Mouse (Mus musculus): ENCODE results near the gene Atg16l2. TPM values are rescaled to one million over a fixed set of nuclear protein-coding genes. Genes with fewer than 3 reads are reported as not detected.

Gene Atg16l2
- total RNA-seq, 2 experiments from 2014 or later = 67.5 to 67.8 TPM

DNA sequence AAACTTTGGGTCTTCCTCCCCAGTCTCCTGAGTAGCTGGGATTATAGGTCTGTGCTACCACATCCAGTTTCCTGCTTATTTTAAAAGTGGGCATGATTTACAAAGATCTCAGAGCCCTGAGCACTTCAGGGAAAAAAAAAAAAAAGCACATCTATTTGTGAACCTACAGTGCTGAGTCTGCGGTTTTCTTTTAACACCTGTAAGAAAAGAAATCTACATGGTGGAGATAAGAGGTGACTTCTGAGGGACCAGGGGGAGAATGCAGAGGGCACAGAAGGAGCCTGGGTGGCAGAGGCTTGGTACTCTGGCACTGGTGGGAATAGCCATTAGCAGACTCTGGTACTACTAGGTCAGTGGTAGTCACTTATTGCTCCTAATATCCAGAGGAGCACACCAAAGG, 17.7 kb upstream of the Atg16l2 start:
- intact Hi-C loops (cut with DNase I) = no loop called here
- H3K4me3 ChIP-seq = no peak overlapping the region
- no peak for TF ChIP-seq CTCF (IDR thresholded peaks at IDR 0.05)

DNA sequence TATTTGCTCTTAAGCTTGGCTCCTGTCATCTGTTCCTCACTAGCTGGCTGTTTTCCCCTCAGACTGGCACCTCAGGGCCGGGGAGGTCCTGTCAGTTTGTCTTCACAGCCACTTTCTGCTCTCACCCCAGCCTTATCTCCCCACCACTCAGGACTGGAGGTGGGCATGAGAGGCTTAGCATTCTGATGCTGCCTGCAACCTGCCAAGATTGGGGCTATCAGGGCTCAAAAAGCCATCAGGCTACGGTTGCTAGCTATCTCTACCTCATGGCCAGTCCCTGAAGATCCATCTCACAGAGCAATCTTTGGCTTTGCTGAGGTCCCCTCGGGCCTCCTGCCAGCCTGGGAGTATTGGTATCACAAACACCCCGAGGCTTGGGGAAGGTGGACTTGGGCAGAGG, 16.8 kb upstream of the Atg16l2 start:
- TF ChIP-seq CTCF (IDR thresholded peaks at IDR 0.05) = no peak
- no peak for DNase-seq (ENCODE audit: extremely low spot score in 1 of 2, low spot score in 2 of 2)
- H3K27ac ChIP-seq = no peak overlapping the region
- no peak overlapping the region for H3K4me3 ChIP-seq
- intact Hi-C loops (cut with DNase I) = no loop called here

More for the DNA sequence above, 17.7 kb upstream of the Atg16l2 start:
- no peak overlapping the region for H3K27ac ChIP-seq
- DNase-seq (ENCODE audit: extremely low spot score in 1 of 2, low spot score in 2 of 2) = no peak

DNA sequence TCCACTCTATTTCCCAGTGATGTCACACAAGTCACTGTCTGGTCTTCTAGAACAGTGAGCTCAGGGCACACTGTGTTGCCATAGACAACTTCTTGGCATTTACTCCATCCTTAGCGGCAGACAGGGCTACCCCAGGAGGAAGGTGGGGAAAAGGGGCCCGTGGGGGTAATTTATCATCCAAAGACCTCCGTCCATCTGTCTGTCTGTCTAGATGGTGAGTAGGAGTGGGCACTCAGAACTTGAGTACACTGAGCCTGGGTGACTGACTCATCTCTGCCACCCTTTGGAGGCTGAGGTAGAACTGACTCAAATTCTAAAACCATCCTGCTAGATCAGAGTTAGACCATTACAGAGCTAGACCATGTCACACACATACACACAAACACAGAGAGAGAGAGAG, 15.0 kb upstream of the Atg16l2 start, which contains the start of gene Stard10:
Stard10 (plus strand) TSS at position 73 of the 400 bp plus-strand sequence.
- no peak for DNase-seq (ENCODE audit: extremely low spot score in 1 of 2, low spot score in 2 of 2)
- intact Hi-C loops (cut with DNase I) = no loop called here
- no peak for TF ChIP-seq CTCF (IDR thresholded peaks at IDR 0.05)

DNA sequence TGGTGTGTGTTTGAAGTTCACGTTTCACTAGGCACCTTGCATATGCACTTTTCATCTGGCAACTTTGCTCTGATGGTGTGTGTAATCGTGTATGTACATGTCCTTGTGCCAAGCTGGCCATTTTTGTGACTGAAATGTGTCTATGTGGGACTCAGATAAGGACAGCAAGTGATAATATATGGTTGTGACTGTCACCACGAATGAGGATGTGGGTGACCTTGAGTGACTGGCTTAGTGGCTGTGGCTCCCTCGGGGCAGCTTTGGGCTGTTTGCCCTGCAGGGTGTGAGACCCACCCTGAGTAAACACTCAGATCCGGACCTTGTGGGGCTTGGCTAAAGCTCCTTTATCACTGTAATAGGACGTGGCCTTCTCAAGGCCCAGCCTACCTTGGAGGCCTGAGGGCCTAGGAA, 14.5 kb upstream of the Atg16l2 start:
- no peak for DNase-seq (ENCODE audit: extremely low spot score in 1 of 2, low spot score in 2 of 2)
- Histone ChIP-seq H3K27ac (no peak overlapping the region), H3K4me3 (no peak overlapping the region)
- TF ChIP-seq CTCF (IDR thresholded peaks at IDR 0.05) = no peak
- intact Hi-C loops (cut with DNase I) = no loop called here

More for the DNA sequence above, 15.0 kb upstream of the Atg16l2 start, which contains the start of gene Stard10:
- H3K27ac ChIP-seq = no peak within 1 kb of the TSS
- H3K4me3 ChIP-seq = no peak within 1 kb of the TSS

DNA sequence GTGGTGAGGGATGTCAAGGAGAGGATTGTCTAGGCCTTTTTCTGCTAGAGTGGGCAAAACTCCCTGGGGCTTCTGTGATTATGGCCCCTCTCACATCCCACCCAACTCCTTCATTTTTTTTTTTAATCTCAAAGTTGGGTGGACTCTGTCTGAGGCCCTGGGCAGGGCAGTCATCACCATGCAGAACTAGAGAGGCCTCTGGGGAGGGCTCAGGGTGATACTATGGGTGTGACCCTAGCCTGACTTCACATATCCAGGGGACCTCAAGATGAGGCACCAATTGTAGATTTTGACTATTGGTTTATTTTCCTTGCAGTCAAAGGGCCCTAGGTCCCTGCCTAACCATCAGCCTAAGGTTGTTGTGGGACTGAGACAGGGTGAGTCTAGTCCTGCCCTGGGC, 13.6 kb upstream of the Atg16l2 start:
- Histone ChIP-seq H3K27ac (peak overlapping the region; percentile 92; the same call in 1 of the 2 replicates), H3K4me3 (no peak overlapping the region)
- DNase-seq (ENCODE audit: extremely low spot score in 1 of 2, low spot score in 2 of 2) = no peak
- TF ChIP-seq CTCF (IDR thresholded peaks at IDR 0.05) = no peak
- intact Hi-C loops (cut with DNase I) = no loop called here

DNA sequence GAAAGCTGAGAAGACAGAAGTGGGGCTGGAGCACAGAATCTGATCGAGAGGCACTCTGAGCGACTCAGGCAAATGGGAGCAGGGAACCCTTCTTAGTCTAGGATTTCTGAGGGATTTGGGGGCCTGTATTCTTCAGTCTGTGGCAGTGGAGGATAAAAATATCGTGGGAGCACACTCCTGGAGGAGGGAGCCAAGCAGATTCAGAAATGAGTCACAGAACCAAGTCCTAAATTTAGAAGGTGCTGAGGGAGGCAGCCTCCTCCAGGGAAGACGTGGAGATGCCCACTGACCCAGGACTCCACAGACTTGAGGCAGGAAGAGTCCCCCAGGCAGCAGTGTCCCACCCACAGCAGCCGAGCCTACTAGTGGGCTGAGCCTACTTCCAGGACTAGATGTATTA, 12.3 kb upstream of the Atg16l2 start:
- Histone ChIP-seq H3K4me3 (no peak overlapping the region), H3K27ac (peak overlapping the region; percentile 92)
- intact Hi-C loops (cut with DNase I) = loop anchor here (1.0 kb wide), 1 partner anchor 14 kb away; no protein-coding TSS in a partner anchor
- no peak for TF ChIP-seq CTCF (IDR thresholded peaks at IDR 0.05)
- DNase-seq (ENCODE audit: extremely low spot score in 1 of 2, low spot score in 2 of 2) = peak; percentile 49 to 58

DNA sequence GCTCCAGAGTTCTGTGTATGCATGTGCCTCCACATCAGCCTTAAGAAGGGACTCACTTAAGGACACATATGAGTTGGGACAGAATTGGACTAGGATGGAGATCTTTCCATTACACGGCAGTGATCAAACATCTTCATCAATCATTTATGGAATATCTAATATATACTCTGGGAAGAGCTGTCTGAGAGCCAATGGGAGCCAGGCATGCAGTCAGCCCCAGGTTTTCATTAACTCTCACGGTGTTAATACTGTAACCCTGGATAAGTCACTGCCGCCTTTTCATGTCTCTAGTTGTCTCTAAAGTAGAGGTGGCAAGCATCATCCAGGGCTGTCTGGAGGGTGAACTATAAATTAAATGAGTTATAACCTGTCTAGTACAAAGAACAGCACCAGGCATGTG, 11.0 kb upstream of the Atg16l2 start:
- Histone ChIP-seq H3K4me3 (no peak overlapping the region), H3K27ac (peak overlapping the region; percentile 92; the same call in 1 of the 2 replicates)
- DNase-seq (ENCODE audit: extremely low spot score in 1 of 2, low spot score in 2 of 2) = no peak
- no peak for TF ChIP-seq CTCF (IDR thresholded peaks at IDR 0.05)
- intact Hi-C loops (cut with DNase I) = no loop called here

DNA sequence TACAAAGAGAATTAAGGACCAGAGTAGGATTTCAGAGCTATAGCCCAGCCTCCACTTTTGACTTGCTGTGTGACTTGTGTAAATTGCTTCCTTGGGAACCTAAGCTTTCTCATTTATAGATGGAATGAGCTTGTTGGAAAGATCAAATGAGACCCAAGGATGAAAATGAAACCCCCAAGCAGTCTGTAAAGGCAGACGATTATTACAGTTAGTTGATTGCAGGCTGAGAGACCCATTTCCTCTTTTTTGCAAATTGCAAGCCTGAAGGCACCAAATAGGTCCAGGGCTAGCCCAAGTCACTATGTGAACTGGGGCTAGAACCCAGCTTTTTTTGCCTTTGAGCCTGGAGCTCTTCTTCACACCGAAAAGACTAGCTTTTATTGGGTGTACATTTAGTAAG, 9.0 kb upstream of the Atg16l2 start:
- intact Hi-C loops (cut with DNase I) = no loop called here
- Histone ChIP-seq H3K4me3 (peak overlapping the region; percentile 58), H3K27ac (peak overlapping the region; percentile 100)
- no peak for TF ChIP-seq CTCF (IDR thresholded peaks at IDR 0.05)
- no peak for DNase-seq (ENCODE audit: extremely low spot score in 1 of 2, low spot score in 2 of 2)

DNA sequence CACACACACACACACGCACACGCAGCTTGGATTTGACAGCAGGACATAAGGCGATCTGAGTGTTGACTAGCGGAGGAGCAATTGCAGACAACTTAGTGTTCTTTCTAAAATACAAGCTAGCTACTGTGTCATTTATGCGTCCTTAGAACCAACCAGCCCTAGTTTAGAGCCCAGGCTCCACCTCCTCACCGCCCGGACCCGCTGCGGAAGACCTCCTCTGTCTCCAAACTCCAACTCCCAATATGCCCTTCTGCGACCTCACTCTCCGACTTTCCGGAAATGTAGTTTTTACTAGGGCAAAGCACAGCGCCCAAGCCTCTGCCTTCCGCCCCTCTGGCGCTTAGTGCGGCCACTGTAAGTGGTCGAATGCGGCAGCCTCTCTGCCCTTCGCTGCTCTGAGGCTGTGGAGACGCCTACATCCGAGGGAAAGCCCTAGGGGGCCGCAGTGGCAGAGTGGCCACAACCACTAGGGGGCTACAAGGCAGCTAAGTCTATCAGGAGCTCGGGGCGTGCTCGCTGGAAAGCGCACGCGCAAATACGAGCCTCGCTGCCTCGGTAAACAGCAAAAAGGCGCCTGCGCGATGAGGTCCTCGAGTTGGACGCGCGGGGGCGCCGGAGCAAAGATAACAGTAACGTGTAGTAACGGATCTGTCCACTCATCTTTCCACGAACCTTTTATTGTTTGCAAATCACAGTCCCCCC, 8.4 kb upstream of the Atg16l2 start:
- peak; percentile 96 for TF ChIP-seq CTCF (IDR thresholded peaks at IDR 0.05)
- peak; percentile 96 to 97 for DNase-seq (ENCODE audit: extremely low spot score in 1 of 2, low spot score in 2 of 2)
- intact Hi-C loops (cut with DNase I) = loop anchor here (1.0 kb wide), 1 partner anchor 64 kb away; no protein-coding TSS in a partner anchor
- H3K27ac ChIP-seq = peak overlapping the region; percentile 100
- H3K4me3 ChIP-seq = peak overlapping the region; percentile 58

DNA sequence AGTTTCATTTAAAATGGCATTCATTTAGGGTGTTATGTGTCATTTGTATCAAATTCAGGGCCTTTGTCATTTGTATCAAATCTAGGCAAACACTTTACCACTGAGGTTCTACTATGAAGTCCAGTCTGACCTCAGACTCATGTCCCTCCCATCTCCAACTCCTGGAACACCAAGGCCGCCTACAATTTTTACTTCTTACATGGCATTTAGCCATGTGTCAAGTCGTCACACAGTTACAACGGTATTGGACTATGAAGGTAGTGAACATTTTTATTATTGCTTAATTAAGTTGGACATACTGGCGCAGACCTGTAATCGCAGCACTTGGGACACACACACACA, 7.9 kb upstream of the Atg16l2 start:
- intact Hi-C loops (cut with DNase I) = loop anchor here (1.0 to 10.0 kb wide), 2 partner anchors 64 to 305 kb away; no protein-coding TSS in a partner anchor
- no peak for TF ChIP-seq CTCF (IDR thresholded peaks at IDR 0.05)
- peak overlapping the region; percentile 58 for H3K4me3 ChIP-seq
- peak overlapping the region; percentile 100 for H3K27ac ChIP-seq
- DNase-seq (ENCODE audit: extremely low spot score in 1 of 2, low spot score in 2 of 2) = no peak

DNA sequence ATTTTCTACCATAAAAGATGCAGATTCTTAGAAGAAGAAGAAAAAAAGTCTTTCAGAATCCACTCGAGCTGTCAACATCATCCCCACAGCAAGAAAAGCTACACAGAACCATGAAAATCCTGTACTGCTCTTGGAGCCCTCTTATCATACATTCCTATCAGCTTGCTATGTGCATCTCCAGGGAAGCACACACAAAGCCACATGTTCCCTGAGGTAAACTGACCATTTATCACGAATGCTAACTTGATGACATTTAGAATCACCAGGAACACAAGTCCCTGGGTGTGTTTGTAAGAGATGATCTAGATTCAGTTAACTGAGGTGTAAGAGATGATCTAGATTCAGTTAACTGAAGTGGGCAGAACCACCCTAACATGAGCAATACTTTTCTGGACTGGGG, 4.8 kb upstream of the Atg16l2 start:
- no peak for DNase-seq (ENCODE audit: extremely low spot score in 1 of 2, low spot score in 2 of 2)
- intact Hi-C loops (cut with DNase I) = loop anchor here (10.0 kb wide), 1 partner anchor 308 kb away; no protein-coding TSS in a partner anchor
- Histone ChIP-seq H3K4me3 (no peak overlapping the region), H3K27ac (no peak overlapping the region)
- TF ChIP-seq CTCF (IDR thresholded peaks at IDR 0.05) = no peak

DNA sequence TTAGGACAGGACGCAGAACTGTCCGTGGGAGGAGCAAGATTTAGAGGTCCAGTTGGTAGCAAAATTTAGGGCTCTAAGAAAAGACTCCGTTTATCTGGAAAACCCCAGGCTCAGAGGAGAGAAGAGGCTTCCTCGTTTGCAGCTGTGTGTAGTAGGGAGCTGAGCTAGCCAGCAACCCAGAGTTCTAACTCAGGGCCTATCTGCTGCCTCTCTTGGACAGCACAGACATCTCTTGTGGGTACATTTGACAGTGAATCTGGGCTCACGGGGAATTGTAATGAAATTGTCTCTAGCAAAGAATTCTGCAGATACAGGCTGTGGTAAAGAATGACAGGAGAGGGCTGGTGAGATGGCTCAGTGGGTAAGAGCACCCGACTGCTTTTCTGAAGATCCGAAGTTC, 640 bp upstream of the Atg16l2 start:
- H3K4me3 ChIP-seq = peak overlapping the region; percentile 73
- peak overlapping the region; percentile 85 for H3K27ac ChIP-seq
- DNase-seq (ENCODE audit: extremely low spot score in 1 of 2, low spot score in 2 of 2) = no peak
- intact Hi-C loops (cut with DNase I) = loop anchor here (10.0 kb wide), 1 partner anchor 312 kb away; no protein-coding TSS in a partner anchor
- no peak for TF ChIP-seq CTCF (IDR thresholded peaks at IDR 0.05)

Data from left cerebral cortex, adult 2 months (tissue).